In the genomic region with DNA sequence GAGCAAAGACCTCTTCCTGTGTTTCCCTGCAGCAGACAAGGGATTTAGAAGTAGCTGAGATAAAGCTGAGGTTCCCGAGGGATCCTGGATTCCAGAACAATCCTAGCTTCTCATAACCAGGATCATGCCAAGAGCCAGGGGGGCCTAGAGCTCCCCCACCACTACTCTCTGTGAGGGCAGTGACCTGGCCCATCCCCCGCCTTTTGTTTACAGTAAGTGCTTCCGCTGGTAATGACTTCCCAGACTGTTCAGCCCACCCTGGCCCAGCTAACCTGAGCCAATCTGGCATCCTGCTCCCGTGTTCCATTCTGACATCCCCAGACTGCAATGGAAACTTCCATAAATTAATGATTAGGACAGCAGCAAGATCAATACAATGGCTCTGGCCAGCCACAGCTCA, we compare ENCODE assay signal across 17 mouse cellular contexts.
DNase-seq lines count a peak whose midpoint lies in the region; ATAC-seq and TF ChIP-seq lines count a peak whose summit lies in the region.
"Had no signal": no experiment of that assay in that cellular context is flagged by ENCODE, and none has a peak within 500 bp of the region (broad histone marks: within the 10 kb centered on the region; RNA-seq: fewer than 3 reads in every experiment).

No protein-coding gene starts in this region.

- ATAC-seq in hindbrain, embryonic 13.5 days (ENCODE audit: low FRiP score): no peak
- no peak for ATAC-seq in neural tube, embryonic 12.5 days (ENCODE audit: low FRiP score, low read depth)

- peaks cover 43% of the 10 kb centered on the region for H3K4me1 ChIP-seq in hindbrain, embryonic 13.5 days (replicated peaks)
- H3K4me1 ChIP-seq in neural tube, embryonic 12.5 days: peaks cover 37% of the 10 kb centered on the region

- H3K27ac ChIP-seq in left cerebral cortex, adult 2 months: peak overlapping the region; percentile 34; the same call in 1 of the 2 replicates
- peak overlapping the region; percentile 52; the same call in 1 of the 2 replicates for H3K27ac ChIP-seq in hindbrain, embryonic 13.5 days
- peak overlapping the region; percentile 16; the same call in 1 of the 2 replicates for H3K27ac ChIP-seq in neural tube, embryonic 12.5 days
- H3K27ac ChIP-seq: embryonic facial prominence, embryonic 13.5 days; gastrocnemius, adult 2 months; liver, embryonic 14.5 days; stomach, embryonic 15.5 days had no signal

- TF ChIP-seq CTCF in left cerebral cortex, adult 2 months (IDR thresholded peaks at IDR 0.05): no peak

- no peaks in the 10 kb centered on the region for H3K36me3 ChIP-seq in hindbrain, embryonic 13.5 days
- H3K36me3 ChIP-seq in neural tube, embryonic 12.5 days: no peaks in the 10 kb centered on the region
- H3K36me3 ChIP-seq: embryonic facial prominence, embryonic 13.5 days; G1E; stomach, embryonic 15.5 days had no signal

- no peak overlapping the region for H3K4me2 ChIP-seq in hindbrain, embryonic 13.5 days
- no peak overlapping the region for H3K4me2 ChIP-seq in neural tube, embryonic 12.5 days (replicated peaks)
- H3K4me2 ChIP-seq: embryonic facial prominence, embryonic 13.5 days; heart, embryonic 11.5 days; stomach, embryonic 15.5 days had no signal

- no peak overlapping the region for H3K9ac ChIP-seq in hindbrain, embryonic 13.5 days
- H3K9ac ChIP-seq in neural tube, embryonic 12.5 days: no peak overlapping the region
- H3K9ac ChIP-seq: embryonic facial prominence, embryonic 13.5 days; liver, embryonic 14.5 days; stomach, embryonic 15.5 days had no signal

- peak; percentile 13 to 24 for DNase-seq in heart, postnatal 14 days
- DNase-seq in heart, adult 8-10 months (ENCODE audit: low spot score): no peak
- no peak for DNase-seq in left cerebral cortex, adult 2 months (ENCODE audit: extremely low spot score in 1 of 2, low spot score in 2 of 2)
- no peak for DNase-seq in left cerebral cortex, postnatal 10 days (ENCODE audit: extremely low spot score in 1 of 2, low spot score in 2 of 2)
- no peak for DNase-seq in cerebellum, postnatal 10 days
- no peak for DNase-seq in thymus, postnatal 0 days (ENCODE audit: low spot score)
- DNase-seq: adrenal gland, adult 8-10 months; cerebellum, adult 9-10 months; gastrocnemius, adult 2 months; thymus, postnatal 14 days had no signal

- intact Hi-C loops in heart, postnatal 14 days (cut with DNase I): no loop called here
- intact Hi-C loops in left cerebral cortex, adult 2 months (cut with DNase I): no loop called here
- intact Hi-C loops in left cerebral cortex, postnatal 10 days (cut with DNase I): no loop called here

- no peaks in the 10 kb centered on the region for H3K9me3 ChIP-seq in hindbrain, embryonic 13.5 days
- no peaks in the 10 kb centered on the region for H3K9me3 ChIP-seq in neural tube, embryonic 12.5 days
- H3K9me3 ChIP-seq: embryonic facial prominence, embryonic 13.5 days; stomach, embryonic 15.5 days had no signal

- 39% methylated on average over 4 of the region's 4 CpGs for WGBS in hindbrain, embryonic 13.5 days
- WGBS in neural tube, embryonic 12.5 days: 44% methylated on average over 4 of the region's 4 CpGs

- H3K4me3 ChIP-seq in left cerebral cortex, adult 2 months: no peak overlapping the region
- no peak overlapping the region for H3K4me3 ChIP-seq in hindbrain, embryonic 13.5 days
- H3K4me3 ChIP-seq in neural tube, embryonic 12.5 days: no peak overlapping the region
- H3K4me3 ChIP-seq: embryonic facial prominence, embryonic 13.5 days; gastrocnemius, adult 2 months; stomach, embryonic 15.5 days had no signal

- H3K27me3 ChIP-seq in hindbrain, embryonic 13.5 days: 0 out of 2 replicates have a peak, but pooled peaks cover 4% of the 10 kb centered on the region
- no peaks in the 10 kb centered on the region for H3K27me3 ChIP-seq in neural tube, embryonic 12.5 days (replicated peaks)
- H3K27me3 ChIP-seq: embryonic facial prominence, embryonic 13.5 days; stomach, embryonic 15.5 days had no signal

Comparison
In these comparisons a context has a peak if more than half of its experiments do, and no peak if none do; other contexts are left out.
1. DNase-seq: peak in heart, postnatal 14 days (2 of 2); none in heart, adult 8-10 months (single experiment), left cerebral cortex, adult 2 months (0 of 2), left cerebral cortex, postnatal 10 days (0 of 2), cerebellum, postnatal 10 days (0 of 2) and thymus, postnatal 0 days (single experiment).
2. Peak in every context shown above with its lines, with median percentiles within 50 percentile points of each other: H3K27ac ChIP-seq.